Mouse (Mus musculus) bone marrow macrophage, adult 2 months (primary cell): Measurements from ENCODE around the gene D330045A20Rik.

ENCODE experiments used
- CTCF ChIP-seq: IDR thresholded peaks from 2 replicates; pipeline ENCODE4 v1.5.1; 2012; ENCODE audit warnings: low read depth, mild to moderate bottlenecking, low read length, moderate library complexity
- POLR2A ChIP-seq: IDR thresholded peaks from 2 replicates; pipeline ENCODE4 v1.6.1; 2012; ENCODE audit warnings: mild to moderate bottlenecking, low read depth, low read length, borderline replicate concordance

DNA sequence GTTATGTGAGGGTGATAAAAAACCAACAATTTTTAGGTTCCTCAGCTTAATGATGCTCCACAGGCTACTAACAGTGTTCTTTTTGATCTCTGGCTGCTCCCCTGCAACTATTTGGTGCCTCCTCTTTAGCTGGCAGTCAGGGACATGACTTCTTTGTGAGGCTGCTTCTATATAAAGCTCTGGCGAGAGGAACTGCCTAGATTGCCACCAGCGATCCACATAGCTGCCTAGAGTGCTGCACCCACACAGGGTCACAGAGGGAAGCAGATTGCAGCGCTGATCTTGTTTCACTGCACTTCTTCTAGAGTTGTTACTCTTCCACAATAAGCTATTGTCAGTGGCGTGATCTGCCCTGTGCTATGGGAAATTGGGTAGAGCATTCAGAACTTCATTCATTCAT is 103.4 kb downstream of the D330045A20Rik start:
- no peak for TF ChIP-seq POLR2A
- TF ChIP-seq CTCF = no peak
